Mouse (Mus musculus) C2C12 (cell line): ENCODE data around the gene 4930432M17Rik.

ENCODE experiments used
- CTCF ChIP-seq: IDR thresholded peaks from one replicate; pipeline ENCODE4 v1.5.1; 2011; ENCODE audit not compliant: control insufficient read depth, insufficient read depth, insufficient read length
- MAX ChIP-seq: IDR thresholded peaks from one replicate; pipeline ENCODE4 v1.6.1; 2011; ENCODE audit warnings: mild to moderate bottlenecking, control low read depth

DNA sequence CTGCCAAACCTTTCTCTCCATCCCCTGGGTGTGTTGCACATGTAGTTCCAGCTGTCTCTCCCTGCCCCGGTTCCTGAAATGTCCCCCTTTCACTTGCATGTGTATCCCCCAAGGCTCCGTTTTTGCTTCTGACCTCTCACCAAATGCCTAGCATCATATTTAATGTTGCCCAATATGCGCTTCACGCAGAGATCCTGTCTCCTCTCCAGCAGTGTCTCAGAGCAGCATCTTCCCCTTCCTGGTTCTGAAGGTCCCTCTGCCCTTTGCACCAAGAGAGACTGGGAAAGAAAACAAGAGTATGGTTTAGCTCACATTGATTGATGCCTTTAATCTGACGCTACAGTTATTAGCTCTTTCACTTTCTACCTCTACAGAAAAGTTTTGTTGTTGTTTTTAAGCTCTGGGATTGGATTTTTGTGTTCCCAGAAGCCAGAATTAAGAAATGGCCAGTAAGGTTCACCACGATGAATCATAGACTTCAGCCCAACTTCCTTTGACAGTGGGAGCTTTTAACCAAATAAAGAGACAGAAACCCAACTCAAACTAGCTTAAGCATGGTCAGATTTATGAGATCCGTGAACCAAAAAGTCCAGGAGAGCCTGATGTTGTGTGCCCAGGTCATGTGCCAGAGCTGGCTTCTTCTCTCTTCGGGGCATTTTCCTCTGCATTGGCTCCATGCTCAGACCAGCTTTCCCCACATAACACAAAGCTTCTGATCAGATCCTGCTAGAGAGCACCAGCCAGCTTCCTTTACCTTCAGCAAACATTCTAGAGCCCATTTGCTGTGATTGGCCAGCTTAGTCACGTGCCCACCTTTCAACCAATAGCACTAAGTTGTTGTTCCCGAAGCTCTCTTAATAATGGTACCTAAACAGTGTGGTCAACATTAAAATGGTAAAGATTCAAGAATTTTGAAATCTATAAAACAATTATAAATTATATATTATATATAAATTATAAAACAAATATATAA lies 12.2 kb downstream of the 4930432M17Rik start:
- TF ChIP-seq MAX (no peak), CTCF (no peak)
